Mouse (Mus musculus): ENCODE results near the gene Foxk1.

Foxk1 gene

DNA sequence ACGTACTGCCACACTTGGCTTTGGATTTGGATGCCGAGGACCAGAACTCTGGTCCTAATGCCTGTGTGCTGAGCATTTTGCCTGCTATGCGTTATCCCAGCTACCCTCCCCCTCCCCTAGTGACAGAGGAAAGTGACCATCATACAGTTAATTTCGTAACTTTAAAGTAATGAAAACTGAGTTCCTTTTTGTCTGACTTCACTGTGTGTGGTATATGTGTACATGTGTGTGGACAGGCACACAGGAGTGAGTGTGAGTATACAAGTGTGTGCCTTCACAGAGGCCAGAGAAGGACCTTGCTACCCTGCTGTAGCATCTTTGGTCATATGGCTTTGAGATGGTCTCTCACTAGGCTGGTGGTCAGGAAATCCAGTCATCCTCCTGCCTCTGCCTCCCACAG is 17.1 kb downstream of the Foxk1 start:
- no peak for DNase-seq (ENCODE audit: low read depth, low spot score)

- DNase-seq (ENCODE audit: low read depth, low spot score): no peak
Measured at GRCm38 (mm10) chr5:142420317-142420716, 19.0 kb downstream of the Foxk1 start.

- DNase-seq (ENCODE audit: low read depth, low spot score): no peak
Measured at GRCm38 (mm10) chr5:142420920-142421319, 19.6 kb downstream of the Foxk1 start.

DNA sequence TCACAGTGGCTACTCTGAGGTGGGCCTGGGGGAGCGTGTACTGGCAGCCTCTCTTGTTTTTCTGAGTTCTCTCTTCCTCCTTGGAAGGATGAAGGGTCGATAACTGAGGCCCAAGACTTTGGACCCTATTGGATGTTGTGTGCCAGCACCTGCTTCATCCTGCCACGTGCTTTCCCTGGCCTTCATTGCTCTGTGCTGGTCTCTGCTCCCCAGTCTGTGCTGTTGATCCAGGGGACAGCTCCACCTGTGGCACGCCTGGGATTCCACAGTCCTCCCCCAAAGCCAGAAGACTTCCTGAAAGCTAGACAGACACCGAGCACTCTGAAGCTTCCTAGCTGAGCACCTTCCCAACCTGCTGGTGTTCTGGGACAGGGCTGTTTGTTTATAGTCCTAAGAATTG is 20.6 kb downstream of the Foxk1 start:
- DNase-seq (ENCODE audit: low read depth, low spot score): no peak

DNA sequence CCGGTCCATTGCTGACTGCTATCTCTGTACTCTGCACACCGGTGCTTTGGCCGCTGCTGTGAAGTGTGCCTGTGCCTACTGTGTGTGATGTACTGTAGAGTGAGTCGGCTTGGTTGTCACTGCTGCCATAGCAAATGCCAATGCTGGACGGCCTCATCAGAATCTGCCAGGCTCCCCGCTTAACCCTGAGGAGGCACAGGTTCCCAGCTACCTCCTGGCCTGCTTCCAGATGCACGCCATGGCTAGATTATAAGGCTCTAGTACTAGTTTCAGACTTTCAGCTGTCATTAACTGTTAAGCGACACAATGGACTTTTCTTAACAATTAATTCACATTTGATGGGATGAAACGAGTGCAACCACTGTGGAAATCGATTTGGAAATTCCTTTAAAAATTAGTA is 21.8 kb downstream of the Foxk1 start:
- DNase-seq (ENCODE audit: low read depth, low spot score): no peak

DNA sequence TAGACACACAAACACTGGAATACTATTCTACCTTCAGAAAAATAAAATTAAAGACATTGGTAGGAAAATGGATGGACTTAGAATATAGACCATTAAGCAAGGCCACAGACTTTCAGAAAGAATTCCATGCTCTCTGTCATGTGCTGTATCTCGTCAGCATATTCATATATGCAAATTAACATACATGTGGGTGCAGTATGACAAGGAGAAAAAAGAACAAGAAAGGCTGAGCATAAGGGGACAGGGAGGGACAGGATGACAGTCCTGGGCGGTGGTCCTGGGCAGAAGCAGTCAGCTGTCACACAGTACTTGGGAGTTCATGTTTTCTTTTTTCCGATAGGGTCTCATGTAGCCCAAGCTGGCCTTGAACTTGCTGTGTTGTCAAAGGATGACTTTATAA is 22.4 kb downstream of the Foxk1 start:
- no peak for DNase-seq (ENCODE audit: low read depth, low spot score)

DNA sequence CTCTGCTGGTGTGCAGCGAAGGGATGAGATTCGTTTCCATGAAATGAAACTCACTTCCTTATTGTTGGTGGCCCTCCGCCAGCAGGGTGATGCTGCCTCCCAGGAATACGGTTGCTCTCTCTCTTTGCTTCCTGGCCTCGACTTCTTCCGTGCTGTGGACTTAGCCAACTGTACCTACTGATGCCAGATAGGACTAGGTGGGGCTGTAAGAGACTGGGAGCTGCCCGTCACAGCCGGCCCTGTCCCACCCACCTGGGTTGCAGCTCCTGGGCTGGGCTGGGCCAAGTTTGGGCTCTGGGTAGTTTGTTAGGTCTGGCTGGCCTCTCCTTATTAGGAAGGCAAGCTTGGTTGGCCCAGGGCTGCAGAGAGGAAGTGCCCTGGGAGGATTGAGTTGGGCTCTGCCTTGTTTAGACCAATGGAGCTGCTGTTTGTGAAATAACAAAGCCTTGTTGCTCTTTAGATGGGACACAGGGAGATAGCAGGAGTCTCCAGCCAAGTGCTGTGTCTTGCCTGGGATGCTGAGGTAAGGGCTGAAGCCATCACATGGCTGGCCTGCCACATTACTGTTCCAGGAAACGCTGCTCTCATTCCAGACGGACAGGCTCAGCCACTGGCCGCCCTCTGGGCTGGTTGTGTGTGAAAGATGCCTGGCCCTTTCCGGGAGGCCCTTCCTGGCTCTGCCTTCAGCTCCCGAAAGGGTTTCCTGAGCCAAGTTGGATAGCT is 23.5 kb downstream of the Foxk1 start:
- DNase-seq (ENCODE audit: low read depth, low spot score): no peak

DNA sequence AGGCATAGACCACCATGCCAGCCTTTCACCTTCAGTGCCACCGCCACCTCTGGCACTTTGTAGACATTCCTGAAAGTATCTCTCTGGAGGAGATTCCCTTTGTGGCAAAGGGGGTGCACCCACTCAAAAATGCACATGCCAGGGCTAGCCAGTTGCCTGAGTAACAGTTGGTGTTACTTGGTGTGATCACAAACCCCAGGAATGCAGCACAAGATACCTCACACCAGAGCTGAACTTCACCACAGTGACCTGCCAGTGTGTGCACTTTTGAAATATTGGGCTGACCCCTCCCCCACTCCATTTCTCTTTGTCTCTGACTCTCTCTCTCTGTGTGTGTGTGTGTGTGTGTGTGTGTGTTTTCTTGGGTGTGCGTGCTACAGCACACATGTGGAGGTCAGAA is 25.2 kb downstream of the Foxk1 start:
- DNase-seq (ENCODE audit: low read depth, low spot score): no peak

DNA sequence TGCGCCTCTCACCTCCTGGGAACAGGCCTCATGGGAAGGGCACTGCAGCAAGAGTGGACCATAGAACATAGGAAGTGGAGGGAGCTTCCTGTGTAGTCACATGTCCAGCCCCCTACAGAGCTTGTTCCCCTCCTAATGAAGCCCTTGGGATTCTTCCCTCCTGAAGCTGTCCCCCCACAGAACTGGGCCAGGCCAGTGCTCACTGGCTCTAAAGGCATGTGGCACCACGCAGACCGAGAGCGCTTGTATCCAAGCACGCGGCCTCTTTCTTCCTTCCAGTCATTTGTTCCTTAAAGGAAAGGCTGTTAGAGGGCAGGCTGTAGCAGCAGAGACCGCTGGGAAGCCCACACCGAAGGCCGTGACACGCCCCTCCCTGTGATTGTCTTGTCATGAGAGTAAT is 26.6 kb downstream of the Foxk1 start:
- no peak for DNase-seq (ENCODE audit: low read depth, low spot score)

DNA sequence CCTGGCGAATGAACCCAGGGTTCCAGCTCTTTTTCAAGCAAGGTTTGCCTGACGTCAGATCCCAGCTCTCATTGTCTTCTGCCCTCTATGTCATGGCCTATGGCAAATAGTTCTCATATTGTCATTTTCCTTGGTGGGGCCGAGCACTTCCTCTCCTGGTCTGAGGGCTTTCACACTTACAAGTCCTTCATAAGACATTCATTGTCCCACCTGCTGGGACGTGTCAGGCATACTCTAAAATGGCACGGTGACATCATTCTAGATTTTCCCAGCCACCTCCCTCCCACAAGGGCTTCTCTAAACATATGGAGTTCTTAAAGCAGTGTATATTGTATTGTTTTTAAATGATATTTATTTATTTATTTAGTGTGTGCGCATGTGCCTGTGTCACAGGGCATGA is 27.4 kb downstream of the Foxk1 start:
- DNase-seq (ENCODE audit: low read depth, low spot score): no peak

DNA sequence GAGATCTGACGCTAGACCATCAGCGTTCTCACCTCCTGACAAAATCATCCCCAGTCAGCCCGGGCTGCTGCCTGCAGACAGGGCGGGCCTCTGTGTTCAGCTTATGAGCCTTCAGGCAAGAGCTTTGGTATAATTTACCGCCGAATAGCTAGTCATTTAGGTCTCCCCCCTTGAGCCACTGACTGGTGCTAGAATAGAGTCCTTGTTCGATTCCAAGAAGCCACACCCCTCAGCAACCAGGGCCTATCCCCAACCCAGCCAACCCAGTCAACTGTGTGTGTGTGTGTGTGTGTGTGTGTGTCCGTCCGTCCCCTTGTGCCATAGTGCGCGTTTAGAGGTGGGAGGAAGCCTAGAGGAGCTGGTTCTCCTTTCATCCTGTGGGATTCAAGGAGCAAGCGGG is 29.7 kb downstream of the Foxk1 start:
- no peak for DNase-seq (ENCODE audit: low read depth, low spot score)

GRCm38 (mm10) chr5:142431811-142432434 is 30.6 kb downstream of the Foxk1 start:
- no peak for DNase-seq (ENCODE audit: low read depth, low spot score)

DNA sequence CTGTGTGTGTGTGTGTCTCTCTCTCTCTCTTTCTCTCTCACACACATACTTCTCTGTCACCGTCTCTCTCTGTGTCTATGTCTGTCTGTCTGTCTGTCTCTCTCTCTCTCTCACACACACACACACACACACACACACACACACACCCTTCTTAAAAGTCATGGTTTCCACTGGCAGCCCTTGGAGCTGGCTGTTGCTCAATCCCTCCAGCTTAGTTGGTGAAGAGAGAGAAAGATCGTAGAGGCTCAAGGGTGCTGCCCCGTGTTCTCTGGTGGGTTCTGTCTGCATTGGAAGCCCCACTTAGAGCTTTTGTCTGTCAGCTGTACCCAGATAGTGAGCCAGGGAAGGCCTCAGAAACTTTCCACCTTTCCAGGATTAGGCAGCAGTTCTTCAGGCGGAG is 31.4 kb downstream of the Foxk1 start:
- DNase-seq (ENCODE audit: low read depth, low spot score): no peak

- DNase-seq (ENCODE audit: low read depth, low spot score): no peak
Measured at GRCm38 (mm10) chr5:142434052-142434451, 32.8 kb downstream of the Foxk1 start.

GRCm38 (mm10) chr5:142435736-142436135 is 34.4 kb downstream of the Foxk1 start:
- DNase-seq (ENCODE audit: low read depth, low spot score): no peak

DNA sequence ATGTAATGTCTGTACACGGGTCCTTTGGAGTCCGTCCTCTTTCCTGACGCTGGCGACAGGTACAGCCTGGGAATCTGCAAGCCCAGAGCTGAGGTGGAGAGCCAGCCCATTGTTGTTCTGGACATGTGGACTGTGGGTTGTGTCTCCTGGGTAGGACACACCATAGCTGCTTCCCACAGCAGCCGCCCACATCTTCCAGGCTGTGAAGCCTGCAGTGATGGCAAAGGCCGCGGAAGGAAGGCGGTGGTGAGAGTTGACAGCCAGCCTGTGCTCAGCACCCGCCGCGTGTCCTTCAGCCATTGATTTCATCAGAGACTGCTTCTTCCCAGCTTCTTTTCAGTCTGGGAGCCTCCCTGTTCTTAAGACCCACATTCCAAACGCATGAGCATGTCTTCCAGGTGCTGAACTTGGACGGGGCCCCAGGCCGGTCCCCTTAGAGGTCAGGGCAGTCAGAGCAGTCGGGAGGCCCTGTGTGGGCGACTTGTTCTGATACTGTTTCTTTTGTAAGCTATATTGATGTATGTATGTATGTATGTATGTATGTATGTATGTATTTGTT is 37.2 kb downstream of the Foxk1 start:
- DNase-seq (ENCODE audit: low read depth, low spot score): no peak

GRCm38 (mm10) chr5:142439911-142440432 is 38.7 kb downstream of the Foxk1 start:
- DNase-seq (ENCODE audit: low read depth, low spot score): peak; percentile 66

- DNase-seq (ENCODE audit: low read depth, low spot score): peak; percentile 98
Measured at GRCm38 (mm10) chr5:142440451-142441147, 39.3 kb downstream of the Foxk1 start.

DNA sequence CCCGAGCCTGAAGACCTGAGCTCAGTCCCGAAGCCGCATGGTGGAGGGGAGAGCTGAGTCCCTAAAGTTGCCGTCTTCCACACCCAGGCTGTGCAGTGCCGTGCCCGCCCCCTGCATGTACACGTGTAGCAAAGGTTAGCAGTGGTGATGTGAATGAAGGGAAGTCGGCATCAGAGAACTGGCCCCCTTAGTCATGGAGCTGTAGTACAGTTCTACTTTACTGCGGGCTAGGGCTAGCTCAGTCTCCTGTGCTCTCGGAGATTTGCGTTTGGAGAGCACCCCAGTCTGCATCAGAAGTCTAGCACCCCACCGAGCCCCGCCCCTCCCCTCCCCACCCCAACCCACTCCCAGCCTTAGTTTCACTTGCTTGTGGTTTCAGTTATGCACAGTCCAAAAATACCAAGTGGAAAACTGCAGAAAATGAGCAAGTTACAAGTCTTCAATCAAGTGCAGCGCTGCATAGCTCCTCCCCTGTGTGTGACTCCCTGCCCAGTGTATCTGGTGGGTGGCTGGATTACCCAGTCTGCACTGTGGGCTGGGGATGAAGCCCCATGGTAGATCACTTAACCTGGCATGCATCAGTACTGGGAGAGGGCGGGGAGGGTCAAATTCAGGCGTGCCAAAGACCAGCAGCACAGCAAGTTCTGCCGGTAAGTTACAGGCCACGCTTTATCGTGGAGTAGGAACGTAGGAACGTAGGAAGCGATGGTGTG is 40.2 kb downstream of the Foxk1 start:
- peak; percentile 85 for DNase-seq (ENCODE audit: low read depth, low spot score)

DNA sequence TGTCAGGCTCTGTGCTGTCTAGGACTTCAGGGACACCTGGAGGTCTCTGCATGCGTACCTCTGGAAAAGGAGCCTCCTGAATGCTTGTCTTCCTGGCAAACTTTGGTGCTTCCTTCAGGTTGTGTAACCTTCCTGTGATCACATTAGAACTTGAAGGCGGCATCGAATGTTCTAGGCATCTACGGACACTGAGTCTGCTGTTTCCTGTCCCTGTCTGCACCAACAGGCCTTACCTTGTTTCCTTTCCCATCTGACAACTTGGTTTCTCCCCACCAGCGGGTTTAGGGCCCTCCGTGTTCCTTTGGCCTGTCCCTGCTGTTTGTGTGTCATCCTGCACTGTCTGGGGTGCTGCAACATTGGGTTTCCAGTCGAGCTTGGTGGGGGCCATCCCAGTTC is 40.7 kb downstream of the Foxk1 start:
- DNase-seq (ENCODE audit: low read depth, low spot score): peak; percentile 52

DNA sequence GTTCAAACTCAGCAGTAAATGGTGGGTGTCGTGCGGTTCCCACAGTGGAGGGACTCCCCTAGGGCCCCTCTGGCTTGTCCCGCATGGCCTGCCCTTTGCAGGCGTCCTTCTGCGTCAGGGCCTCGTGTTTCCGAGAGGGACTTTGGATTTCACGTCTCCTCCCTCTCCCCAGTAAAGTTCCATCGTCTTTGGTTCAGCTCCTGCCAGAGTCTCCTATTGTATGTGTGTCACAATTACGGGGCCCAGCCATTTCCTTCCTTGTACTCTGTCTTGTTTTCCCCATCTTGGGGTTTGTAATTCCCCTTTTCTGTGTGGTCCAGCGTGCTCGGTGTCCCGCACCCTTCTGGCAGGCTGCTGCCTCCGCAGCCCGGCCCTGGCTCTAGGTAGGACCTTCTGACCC is 42.2 kb downstream of the Foxk1 start:
- no peak for DNase-seq (ENCODE audit: low read depth, low spot score)

DNA sequence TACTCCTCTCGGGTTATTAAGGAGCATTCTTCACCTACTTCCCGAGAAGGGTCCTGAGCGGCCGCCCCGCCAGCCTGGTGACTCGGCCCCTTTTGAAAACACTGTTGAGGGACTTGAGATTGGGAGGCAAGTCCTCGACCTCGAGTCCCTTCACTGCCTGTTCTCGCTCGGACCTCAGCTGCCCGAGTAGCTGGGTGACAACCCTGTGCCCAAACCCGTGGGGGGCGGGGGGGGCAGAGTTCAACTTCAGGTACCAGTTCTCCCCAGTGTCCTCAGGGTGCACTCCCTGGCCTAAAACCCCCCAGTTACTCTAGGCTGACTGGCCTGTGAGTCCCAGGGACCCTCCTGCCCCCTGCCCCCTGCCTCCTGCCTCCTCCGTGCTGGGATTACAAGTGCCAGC is 42.7 kb downstream of the Foxk1 start:
- no peak for DNase-seq (ENCODE audit: low read depth, low spot score)

All from CD4-positive helper T cell, adult 2 months (primary cell).